Mouse (Mus musculus): ENCODE data around the gene Colgalt1. TPM values are rescaled to one million over a fixed set of nuclear protein-coding genes. Genes with fewer than 3 reads are reported as not detected.

Gene Colgalt1
- polyA plus RNA-seq, 1 experiment from 2014 or later: 62.4 TPM

GRCm38 (mm10) chr8:71594324-71594722 is 16.5 kb upstream of the Colgalt1 start:
- no peaks in the 10 kb centered on the region for H3K9me3 ChIP-seq (ENCODE audit: control insufficient read depth, low read length)
- no peak overlapping the region for H3K4me2 ChIP-seq (replicated peaks)
- DNase-seq (ENCODE audit: low spot score) (no peak), ATAC-seq (ENCODE audit: low FRiP score) (no peak)
- H3K9ac ChIP-seq: no peak overlapping the region
- H3K27me3 ChIP-seq (ENCODE audit: control insufficient read depth, insufficient read depth, low read length): no peaks in the 10 kb centered on the region
- H3K27ac ChIP-seq: no peak overlapping the region
- 84% methylated on average over 4 of the region's 4 CpGs for WGBS
- H3K4me3 ChIP-seq (replicated peaks; ENCODE audit: low read length): no peak overlapping the region
- H3K4me1 ChIP-seq (replicated peaks; ENCODE audit: control insufficient read depth, insufficient read depth, low read length): peaks cover 27% of the 10 kb centered on the region
- H3K36me3 ChIP-seq (replicated peaks; ENCODE audit: control insufficient read depth, insufficient read depth): 0 out of 2 replicates have a peak, but pooled peaks cover 4% of the 10 kb centered on the region

DNA sequence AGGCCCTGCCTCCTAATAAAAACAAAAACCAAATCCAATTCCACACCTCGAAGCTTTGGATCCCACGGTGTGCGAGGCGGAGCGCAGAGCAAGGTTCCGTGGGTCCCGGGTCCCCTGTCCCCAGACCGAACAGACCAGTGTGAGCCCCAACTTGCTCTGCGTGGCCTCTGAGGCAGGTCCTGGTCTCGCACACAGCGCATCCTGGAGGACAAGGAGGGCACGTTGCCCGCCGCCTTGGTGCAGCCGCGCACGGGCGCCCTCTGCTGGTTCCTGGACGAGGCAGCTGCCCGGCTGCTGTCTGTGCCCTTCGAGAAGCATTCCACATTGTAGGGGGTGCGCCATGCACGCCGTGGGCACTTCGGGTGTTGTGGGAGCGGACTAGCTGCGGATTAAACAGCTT is 14.9 kb upstream of the Colgalt1 start:
- Histone ChIP-seq H3K4me3 (replicated peaks; ENCODE audit: low read length) (no peak overlapping the region), H3K9me3 (ENCODE audit: control insufficient read depth, low read length) (no peaks in the 10 kb centered on the region), H3K9ac (peak overlapping the region; percentile 26; the same call in 1 of the 2 replicates), H3K36me3 (replicated peaks; ENCODE audit: control insufficient read depth, insufficient read depth) (0 out of 2 replicates have a peak, but pooled peaks cover 4% of the 10 kb centered on the region), H3K27ac (no peak overlapping the region), H3K4me2 (replicated peaks) (peak overlapping the region; percentile 33), H3K4me1 (replicated peaks; ENCODE audit: control insufficient read depth, insufficient read depth, low read length) (peaks cover 21% of the 10 kb centered on the region), H3K27me3 (ENCODE audit: control insufficient read depth, insufficient read depth, low read length) (peaks cover 10% of the 10 kb centered on the region)
- 5% methylated on average over 27 of the region's 27 CpGs for WGBS
- ATAC-seq (ENCODE audit: low FRiP score) (peak; percentile 28; the same call in 1 of the 2 replicates), DNase-seq (ENCODE audit: low spot score) (peak; percentile 88)

DNA sequence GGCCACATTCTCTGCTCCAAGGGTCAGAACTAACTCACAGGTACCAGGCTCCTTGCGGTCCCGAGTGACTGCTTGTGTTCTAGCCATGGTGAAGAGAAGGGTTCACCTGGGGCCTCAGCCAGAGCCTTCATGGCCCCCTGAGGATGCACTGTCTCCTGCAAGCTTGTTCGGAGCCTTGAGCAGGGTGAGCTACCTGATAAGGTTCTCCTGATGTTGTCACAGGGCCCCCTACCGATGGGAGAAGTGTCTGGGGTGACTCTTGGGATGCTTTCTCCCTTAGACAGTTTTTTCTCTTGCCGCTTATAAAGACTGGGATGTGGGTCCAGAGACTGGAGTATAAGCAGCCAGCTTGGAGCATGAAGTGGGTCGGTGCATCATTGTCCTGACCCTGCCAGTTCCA is 14.4 kb upstream of the Colgalt1 start:
- WGBS: 58% methylated on average over 6 of the region's 6 CpGs
- H3K9ac ChIP-seq: peak overlapping the region; percentile 26; the same call in 1 of the 2 replicates
- peaks cover 14% of the 10 kb centered on the region for H3K27me3 ChIP-seq (ENCODE audit: control insufficient read depth, insufficient read depth, low read length)
- H3K9me3 ChIP-seq (ENCODE audit: control insufficient read depth, low read length): no peaks in the 10 kb centered on the region
- H3K36me3 ChIP-seq (replicated peaks; ENCODE audit: control insufficient read depth, insufficient read depth): 0 out of 2 replicates have a peak, but pooled peaks cover 4% of the 10 kb centered on the region
- no peak for ATAC-seq (ENCODE audit: low FRiP score)
- no peak overlapping the region for H3K4me3 ChIP-seq (replicated peaks; ENCODE audit: low read length)
- no peak overlapping the region for H3K4me2 ChIP-seq (replicated peaks)
- DNase-seq (ENCODE audit: low spot score): no peak
- peaks cover 16% of the 10 kb centered on the region for H3K4me1 ChIP-seq (replicated peaks; ENCODE audit: control insufficient read depth, insufficient read depth, low read length)
- H3K27ac ChIP-seq: no peak overlapping the region

GRCm38 (mm10) chr8:71596798-71597197 is 14.0 kb upstream of the Colgalt1 start:
- H3K4me2 ChIP-seq (replicated peaks): no peak overlapping the region
- 0 out of 2 replicates have a peak, but pooled peaks cover 4% of the 10 kb centered on the region for H3K36me3 ChIP-seq (replicated peaks; ENCODE audit: control insufficient read depth, insufficient read depth)
- no peak overlapping the region for H3K4me3 ChIP-seq (replicated peaks; ENCODE audit: low read length)
- H3K9ac ChIP-seq: no peak overlapping the region
- H3K27me3 ChIP-seq (ENCODE audit: control insufficient read depth, insufficient read depth, low read length): peaks cover 18% of the 10 kb centered on the region
- H3K4me1 ChIP-seq (replicated peaks; ENCODE audit: control insufficient read depth, insufficient read depth, low read length): peaks cover 16% of the 10 kb centered on the region
- ATAC-seq (ENCODE audit: low FRiP score): no peak
- DNase-seq (ENCODE audit: low spot score): no peak
- no peaks in the 10 kb centered on the region for H3K9me3 ChIP-seq (ENCODE audit: control insufficient read depth, low read length)
- whole genome bisulfite sequencing: 85% methylated on average over 4 of the region's 4 CpGs
- no peak overlapping the region for H3K27ac ChIP-seq

DNA sequence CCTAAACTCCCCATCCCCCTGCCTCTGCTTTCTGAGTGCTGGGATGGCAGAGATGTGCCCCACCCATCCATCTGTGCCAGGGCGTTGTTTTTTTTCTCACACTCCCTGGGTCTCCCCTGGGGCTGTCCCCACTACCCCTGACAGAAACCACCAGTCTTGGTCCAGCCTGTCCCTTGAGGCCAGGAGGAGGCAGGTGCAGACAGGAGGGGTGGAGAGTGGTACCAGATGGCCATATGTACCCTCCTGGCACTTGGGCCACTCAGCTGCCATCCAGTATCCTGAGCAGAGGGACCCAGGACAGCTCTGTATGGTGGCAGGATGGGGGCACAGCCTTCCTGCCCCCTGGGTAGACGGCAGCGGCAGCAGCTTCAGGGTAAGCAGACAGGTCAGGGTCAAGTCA is 13.3 kb upstream of the Colgalt1 start, which contains the start of gene Fam129c:
Gene Fam129c, plus strand, starts transcription at position 198 of the 400 bp plus-strand sequence.
- Histone ChIP-seq H3K36me3 (replicated peaks; ENCODE audit: control insufficient read depth, insufficient read depth) (0 out of 2 replicates have a peak, but pooled peaks cover 4% of the 10 kb centered on the region), H3K4me1 (replicated peaks; ENCODE audit: control insufficient read depth, insufficient read depth, low read length) (peaks cover 19% of the 10 kb centered on the region), H3K9ac (no peak within 1 kb of the TSS), H3K9me3 (ENCODE audit: control insufficient read depth, low read length) (no peaks in the 10 kb centered on the region), H3K4me3 (replicated peaks; ENCODE audit: low read length) (no peak within 1 kb of the TSS), H3K27me3 (ENCODE audit: control insufficient read depth, insufficient read depth, low read length) (peaks cover 25% of the 10 kb centered on the region), H3K4me2 (replicated peaks) (no peak within 1 kb of the TSS), H3K27ac (no peak within 1 kb of the TSS)
- DNase-seq (ENCODE audit: low spot score) (no peak), ATAC-seq (ENCODE audit: low FRiP score) (no peak)
- WGBS: 67% methylated on average over 3 of the region's 3 CpGs

DNA sequence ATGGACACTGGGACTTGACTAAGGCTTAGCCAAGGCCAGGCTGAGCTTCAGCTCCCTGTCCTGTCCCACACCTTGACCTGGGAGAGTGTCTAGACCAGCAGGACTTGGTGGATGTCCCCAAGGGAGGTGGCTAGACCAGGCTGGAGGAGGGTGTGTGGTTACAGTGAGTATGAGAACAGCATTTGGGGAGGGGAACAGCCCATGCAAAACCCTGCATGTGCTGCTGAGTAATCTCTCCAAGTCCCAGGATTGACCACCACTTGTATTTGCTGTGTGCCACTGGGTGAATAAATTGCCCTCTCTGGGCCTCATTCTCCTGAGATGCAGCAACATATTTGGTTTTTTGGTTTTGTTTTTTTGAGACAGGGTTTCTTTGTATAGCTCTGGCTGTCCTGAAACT is 12.4 kb upstream of the Colgalt1 start:
- Histone ChIP-seq H3K4me1 (replicated peaks; ENCODE audit: control insufficient read depth, insufficient read depth, low read length) (peaks cover 20% of the 10 kb centered on the region; the same call in 1 of the 2 replicates), H3K9ac (no peak overlapping the region), H3K4me2 (replicated peaks) (no peak overlapping the region), H3K27ac (no peak overlapping the region), H3K27me3 (ENCODE audit: control insufficient read depth, insufficient read depth, low read length) (peaks cover 34% of the 10 kb centered on the region), H3K4me3 (replicated peaks; ENCODE audit: low read length) (no peak overlapping the region), H3K36me3 (replicated peaks; ENCODE audit: control insufficient read depth, insufficient read depth) (0 out of 2 replicates have a peak, but pooled peaks cover 4% of the 10 kb centered on the region), H3K9me3 (ENCODE audit: control insufficient read depth, low read length) (no peaks in the 10 kb centered on the region)
- DNase-seq (ENCODE audit: low spot score) (no peak), ATAC-seq (ENCODE audit: low FRiP score) (no peak)

GRCm38 (mm10) chr8:71598841-71599240 is 12.0 kb upstream of the Colgalt1 start:
- Histone ChIP-seq H3K4me1 (replicated peaks; ENCODE audit: control insufficient read depth, insufficient read depth, low read length) (peaks cover 18% of the 10 kb centered on the region; the same call in 1 of the 2 replicates), H3K36me3 (replicated peaks; ENCODE audit: control insufficient read depth, insufficient read depth) (0 out of 2 replicates have a peak, but pooled peaks cover 4% of the 10 kb centered on the region), H3K9me3 (ENCODE audit: control insufficient read depth, low read length) (no peaks in the 10 kb centered on the region), H3K9ac (no peak overlapping the region), H3K27me3 (ENCODE audit: control insufficient read depth, insufficient read depth, low read length) (peaks cover 39% of the 10 kb centered on the region), H3K4me3 (replicated peaks; ENCODE audit: low read length) (no peak overlapping the region), H3K4me2 (replicated peaks) (no peak overlapping the region), H3K27ac (no peak overlapping the region)
- no peak for DNase-seq (ENCODE audit: low spot score)
- 90% methylated on average over 5 of the region's 5 CpGs for WGBS
- ATAC-seq (ENCODE audit: low FRiP score): no peak

GRCm38 (mm10) chr8:71601939-71602665 is 8.7 kb upstream of the Colgalt1 start:
- no peaks in the 10 kb centered on the region for H3K36me3 ChIP-seq (replicated peaks; ENCODE audit: control insufficient read depth, insufficient read depth)
- H3K4me3 ChIP-seq (replicated peaks; ENCODE audit: low read length): peak overlapping the region; percentile 30
- peaks cover 42% of the 10 kb centered on the region for H3K27me3 ChIP-seq (ENCODE audit: control insufficient read depth, insufficient read depth, low read length)
- no peaks in the 10 kb centered on the region for H3K9me3 ChIP-seq (ENCODE audit: control insufficient read depth, low read length)
- no peak; the same call in 1 of the 2 replicates for ATAC-seq (ENCODE audit: low FRiP score)
- peak overlapping the region; percentile 55 for H3K4me2 ChIP-seq (replicated peaks)
- peak overlapping the region; percentile 47 for H3K9ac ChIP-seq
- peaks cover 13% of the 10 kb centered on the region; the same call in 1 of the 2 replicates for H3K4me1 ChIP-seq (replicated peaks; ENCODE audit: control insufficient read depth, insufficient read depth, low read length)
- DNase-seq (ENCODE audit: low spot score): no peak
- peak overlapping the region; percentile 43; the same call in 1 of the 2 replicates for H3K27ac ChIP-seq
- 4% methylated on average over 64 of the region's 65 CpGs for WGBS

- DNase-seq (ENCODE audit: low spot score): peak; percentile 37
- peaks cover 13% of the 10 kb centered on the region; the same call in 1 of the 2 replicates for H3K4me1 ChIP-seq (replicated peaks; ENCODE audit: control insufficient read depth, insufficient read depth, low read length)
- ATAC-seq (ENCODE audit: low FRiP score): peak; percentile 56
- H3K36me3 ChIP-seq (replicated peaks; ENCODE audit: control insufficient read depth, insufficient read depth): no peaks in the 10 kb centered on the region
- H3K27ac ChIP-seq: peak overlapping the region; percentile 43; the same call in 1 of the 2 replicates
- H3K27me3 ChIP-seq (ENCODE audit: control insufficient read depth, insufficient read depth, low read length): peaks cover 42% of the 10 kb centered on the region
- WGBS: 2% methylated on average over 32 of the region's 32 CpGs
- H3K9ac ChIP-seq: peak overlapping the region; percentile 47
- H3K4me3 ChIP-seq (replicated peaks; ENCODE audit: low read length): peak overlapping the region; percentile 30
- H3K4me2 ChIP-seq (replicated peaks): peak overlapping the region; percentile 55
- H3K9me3 ChIP-seq (ENCODE audit: control insufficient read depth, low read length): no peaks in the 10 kb centered on the region
Measured at GRCm38 (mm10) chr8:71602666-71603334, 8.0 kb upstream of the Colgalt1 start.

Data from hindbrain, embryonic 14.5 days (tissue).